Mouse (Mus musculus) embryo, embryonic 11.5 days (tissue): Measurements from ENCODE around the gene Tnfsf14.

Experiments
- DNase-seq: peaks from one replicate; pipeline ENCODE4 v3.0.0-alpha.2; 2012; ENCODE audit warnings: low read depth, low spot score

Tnfsf14 gene

GRCm38 (mm10) chr17:57194041-57194507 lies at the start of gene Tnfsf14:
Gene Tnfsf14, minus strand, starts transcription at chr17:57194177.
- DNase-seq = no peak

- DNase-seq = no peak
Observed at GRCm38 (mm10) chr17:57237181-57237580, 43.2 kb upstream of the Tnfsf14 start.

DNA sequence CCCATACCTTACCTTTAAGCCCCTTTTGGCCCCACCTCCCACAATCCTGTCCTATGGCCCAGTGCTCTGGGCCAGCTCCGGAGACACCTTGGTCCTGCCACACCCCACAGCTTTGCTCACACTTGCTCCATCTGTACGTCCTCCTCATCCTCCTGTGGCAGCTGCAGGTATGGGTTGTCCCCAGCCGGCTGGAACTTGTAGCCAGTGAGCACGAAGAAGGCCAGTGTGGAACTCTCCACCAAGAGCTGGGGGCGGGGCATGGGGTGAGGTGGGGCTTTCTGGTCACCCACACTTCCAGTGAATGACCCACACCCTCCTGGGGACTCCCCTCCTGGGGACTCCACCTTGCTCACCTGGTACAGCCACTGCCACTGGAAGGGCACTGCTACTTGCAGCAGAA lies 41.8 kb upstream of the Tnfsf14 start:
- DNase-seq = no peak

DNA sequence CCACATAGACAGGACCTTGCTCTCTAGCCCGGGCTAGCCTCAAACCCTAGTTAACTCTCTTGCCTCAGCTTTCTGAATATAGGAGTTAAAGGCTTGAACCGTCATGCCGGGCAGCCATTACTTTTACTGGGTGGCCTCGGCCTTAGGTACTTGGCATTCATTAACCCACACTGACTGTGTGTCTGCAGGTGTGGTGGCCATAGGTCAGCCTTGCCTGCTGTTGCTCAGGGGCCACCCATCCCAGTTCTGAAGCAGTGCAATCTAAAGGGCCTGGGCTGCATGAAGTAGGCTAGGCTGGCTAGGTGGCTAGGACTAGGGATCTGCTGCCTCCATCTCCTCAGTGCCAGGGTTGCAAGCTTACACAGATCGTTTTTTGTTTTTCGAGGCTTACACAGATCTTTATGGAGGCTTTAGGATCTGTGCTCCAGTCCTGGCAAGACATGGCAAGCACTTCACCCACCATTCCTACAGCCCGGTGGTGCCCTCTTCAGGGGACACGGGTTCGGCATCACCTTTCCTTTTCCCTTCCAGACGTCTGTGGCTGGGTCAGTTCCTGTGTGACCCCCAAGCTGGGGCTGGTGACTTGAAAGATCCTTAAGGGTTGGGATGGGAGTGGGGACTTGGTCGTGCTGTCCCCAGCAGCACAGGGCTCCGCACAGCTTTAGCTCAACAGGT lies 40.4 kb upstream of the Tnfsf14 start:
- DNase-seq = no peak

- DNase-seq = no peak
Observed at GRCm38 (mm10) chr17:57233038-57233437, 39.1 kb upstream of the Tnfsf14 start.

- DNase-seq = no peak
Observed at GRCm38 (mm10) chr17:57232200-57232599, 38.2 kb upstream of the Tnfsf14 start.

- DNase-seq = no peak
Observed at GRCm38 (mm10) chr17:57231321-57231771, 37.4 kb upstream of the Tnfsf14 start.

GRCm38 (mm10) chr17:57230728-57231125 lies 36.8 kb upstream of the Tnfsf14 start:
- DNase-seq = no peak

DNA sequence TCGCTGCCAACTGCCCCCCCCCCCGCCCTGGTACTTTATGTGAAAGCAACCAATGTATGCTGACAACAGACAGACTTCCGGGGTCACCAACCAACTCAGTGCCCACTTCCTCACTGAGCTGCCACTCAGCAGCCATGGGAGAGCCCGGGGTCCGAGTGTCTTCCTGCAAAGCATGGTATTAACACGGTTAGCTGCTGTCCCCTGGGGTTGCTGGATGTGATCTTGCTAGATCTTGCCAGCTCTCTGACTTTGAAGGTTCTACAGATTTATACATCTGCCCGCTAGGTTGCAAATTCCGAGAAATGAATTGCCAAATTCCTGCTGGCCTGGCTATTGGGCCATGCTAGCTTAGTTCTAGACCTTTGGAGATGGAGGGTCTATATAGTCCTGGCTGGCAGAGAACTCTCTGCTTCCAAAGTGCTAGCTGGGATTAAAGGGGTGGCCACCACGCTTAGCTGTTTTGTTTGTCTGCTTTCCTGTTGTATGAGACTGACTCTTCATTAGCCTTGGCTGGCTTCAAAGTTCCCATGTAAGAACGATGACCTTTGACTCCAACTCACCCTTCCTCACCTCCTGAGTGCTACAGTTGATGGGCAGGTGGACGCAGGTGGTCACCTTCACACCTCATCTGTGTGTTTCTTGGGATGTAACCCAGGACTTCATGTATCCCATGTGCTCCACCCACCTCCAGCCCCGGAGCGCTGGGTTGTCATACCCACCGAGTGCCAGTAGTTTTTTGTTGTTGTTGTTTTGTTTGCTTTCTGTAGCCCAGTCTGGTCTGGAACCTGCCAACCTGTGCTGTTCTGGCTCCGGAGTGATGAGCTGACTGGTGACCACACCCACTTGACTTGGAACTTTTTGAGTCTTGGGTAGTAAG lies 36.1 kb upstream of the Tnfsf14 start:
- DNase-seq = no peak

DNA sequence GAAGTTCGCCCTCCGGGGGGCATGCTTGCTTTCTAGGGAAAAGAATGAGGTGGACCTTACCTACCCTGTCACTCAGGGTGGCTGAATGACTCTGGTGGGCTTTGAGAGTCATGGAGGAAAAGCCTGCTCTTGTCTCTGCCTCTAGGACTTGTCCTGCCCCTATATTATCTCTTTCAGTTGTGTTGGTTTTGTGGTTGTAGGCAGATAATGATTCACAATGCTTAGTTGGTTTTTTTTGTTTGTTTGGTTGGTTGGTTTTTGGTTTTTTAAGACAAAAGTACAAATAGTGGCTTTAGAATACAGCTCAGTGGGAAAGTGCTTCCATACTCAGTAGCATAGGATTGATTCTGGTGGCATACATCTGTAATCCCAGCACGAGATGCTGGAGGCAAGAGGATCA lies 34.9 kb upstream of the Tnfsf14 start:
- DNase-seq = no peak

GRCm38 (mm10) chr17:57228014-57228413 lies 34.0 kb upstream of the Tnfsf14 start, which contains the start of gene C3:
Gene C3, minus strand, starts transcription at chr17:57228136.
- no peak for DNase-seq

- no peak for DNase-seq
Observed at GRCm38 (mm10) chr17:57227468-57227867, 33.5 kb upstream of the Tnfsf14 start.

GRCm38 (mm10) chr17:57223313-57223712 lies 29.3 kb upstream of the Tnfsf14 start:
- no peak for DNase-seq

DNA sequence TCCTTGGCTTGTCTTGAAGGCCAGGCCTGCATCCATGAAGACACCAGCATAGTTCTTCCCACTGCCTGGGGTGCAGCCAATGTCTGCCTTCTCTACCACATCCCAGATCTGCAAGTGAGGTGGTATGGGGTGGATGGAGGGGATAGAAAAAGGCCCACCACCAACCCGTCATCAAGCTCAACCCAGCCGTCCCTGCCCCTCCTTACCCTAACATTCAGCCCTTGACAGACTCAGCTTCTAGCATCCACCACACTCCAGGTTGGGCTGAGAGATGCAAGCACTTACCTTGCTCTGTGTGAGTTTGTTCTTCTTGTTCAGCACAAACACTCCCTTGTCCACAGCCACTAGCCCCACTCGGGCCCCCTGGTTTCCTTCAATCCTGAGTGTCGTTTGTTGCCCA lies 27.9 kb upstream of the Tnfsf14 start:
- DNase-seq = no peak

- peak; percentile 11 for DNase-seq
Observed at GRCm38 (mm10) chr17:57219884-57220207, 25.9 kb upstream of the Tnfsf14 start.

GRCm38 (mm10) chr17:57219167-57219883 lies 25.3 kb upstream of the Tnfsf14 start:
- peak; percentile 32 for DNase-seq

- DNase-seq = no peak
Observed at GRCm38 (mm10) chr17:57218335-57218900, 24.4 kb upstream of the Tnfsf14 start.

GRCm38 (mm10) chr17:57214676-57215387 lies 20.9 kb upstream of the Tnfsf14 start:
- DNase-seq = no peak

DNA sequence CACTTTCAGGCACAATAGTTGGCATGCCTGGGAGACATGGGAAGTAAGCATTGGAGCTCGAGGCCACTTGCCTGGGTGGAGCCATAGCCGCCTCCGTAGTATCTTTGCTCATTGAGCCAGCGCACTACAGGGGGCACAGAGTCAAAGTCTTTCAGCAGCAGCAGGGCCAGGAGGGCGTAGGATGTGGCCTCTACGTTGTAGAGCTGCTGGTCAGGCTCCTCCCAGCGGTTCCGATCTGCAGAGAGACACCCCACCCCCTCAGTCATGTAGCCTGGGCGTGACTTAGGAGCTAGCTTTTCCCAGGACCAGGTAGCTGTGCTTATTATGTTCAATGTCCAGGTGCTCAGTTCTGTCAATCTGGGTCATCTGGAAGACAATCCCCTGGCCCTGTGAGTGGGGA lies 17.5 kb upstream of the Tnfsf14 start:
- DNase-seq = no peak

DNA sequence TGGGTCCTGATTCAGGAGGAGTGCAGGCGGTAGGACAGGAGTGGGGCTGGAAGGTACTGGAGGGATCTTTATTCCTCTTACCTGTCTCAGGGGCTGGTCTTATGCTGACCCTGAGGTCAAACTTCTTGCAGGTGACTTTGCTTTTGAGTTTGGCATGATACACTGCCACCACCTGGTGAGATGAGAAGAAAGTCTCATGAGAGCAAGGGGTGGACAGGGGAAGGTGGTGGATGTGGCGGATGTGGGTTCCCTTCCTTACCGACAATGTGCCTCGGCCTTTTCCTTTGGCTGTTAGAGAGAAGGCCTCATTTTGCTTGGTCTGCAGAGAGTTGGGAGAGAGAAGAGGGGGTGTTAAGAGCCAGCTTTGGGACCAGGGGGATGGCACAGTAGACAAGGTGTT lies 15.4 kb upstream of the Tnfsf14 start:
- no peak for DNase-seq

DNA sequence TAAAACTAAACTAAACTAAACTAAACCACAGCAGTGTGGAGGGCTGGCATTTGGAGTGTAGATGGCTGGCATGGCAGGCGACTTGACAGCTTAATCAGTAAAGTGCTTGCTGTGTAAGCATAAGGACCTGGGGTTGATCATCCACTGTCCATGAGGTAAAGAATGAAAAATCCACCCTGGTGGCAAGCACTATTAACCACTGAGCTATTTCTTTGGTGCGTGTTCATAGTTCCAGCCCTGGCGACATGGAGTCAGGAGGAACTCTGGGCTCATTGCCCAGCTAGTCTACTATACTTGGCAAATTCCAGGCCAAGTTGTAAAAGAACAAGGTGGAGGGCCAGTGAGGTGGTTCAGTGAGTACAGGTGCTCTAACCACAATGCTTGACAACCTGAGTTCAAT lies 14.0 kb upstream of the Tnfsf14 start:
- no peak for DNase-seq
